Mouse (Mus musculus) lung, postnatal 4 days (tissue): ENCODE results near the gene Ccnb2.

ENCODE experiments used
- DNase-seq, 2 experiments: peaks; one replicate each; pipeline ENCODE4 v3.0.0; 2021

Ccnb2 gene

DNA sequence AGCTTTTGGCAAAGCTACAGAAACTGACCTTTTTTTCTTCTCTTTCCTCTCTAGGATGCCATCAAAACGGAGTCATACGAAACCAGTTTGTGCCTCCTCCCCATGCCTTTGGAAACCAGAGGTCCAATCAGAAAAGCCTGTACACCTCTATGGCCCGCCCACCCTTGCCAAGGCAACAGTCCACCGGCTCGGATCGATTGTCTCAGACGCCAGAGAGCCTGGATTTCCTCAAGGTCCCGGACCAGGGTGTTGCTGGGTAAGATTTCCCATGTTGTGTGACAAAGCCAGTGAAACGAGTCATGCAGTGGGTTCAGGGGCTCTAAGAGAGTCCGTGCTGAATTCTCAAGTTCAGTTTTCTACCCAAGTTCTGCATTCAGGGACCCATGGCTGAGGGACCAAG is 37.6 kb downstream of the Ccnb2 start:
- no peak for DNase-seq

DNA sequence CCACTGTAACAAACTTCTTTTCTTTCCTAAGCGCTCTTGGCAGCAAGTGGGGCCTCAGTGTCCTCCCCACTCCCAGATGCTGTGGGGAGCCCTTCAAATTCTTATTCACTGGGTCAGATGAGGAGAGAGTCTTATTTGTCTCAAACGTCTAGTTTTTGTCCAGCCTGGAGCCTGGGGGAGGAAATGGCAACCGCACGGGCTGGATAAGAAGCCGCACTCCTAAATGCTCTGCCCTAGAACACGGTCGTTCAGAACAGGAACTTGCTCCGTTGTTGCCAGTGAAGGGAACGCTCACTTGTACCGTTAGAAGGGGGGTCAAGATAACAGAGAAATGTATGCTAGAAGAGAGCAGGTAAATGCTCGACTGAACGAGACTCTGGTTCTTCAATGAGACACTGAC is 39.3 kb downstream of the Ccnb2 start:
- no peak for DNase-seq

DNA sequence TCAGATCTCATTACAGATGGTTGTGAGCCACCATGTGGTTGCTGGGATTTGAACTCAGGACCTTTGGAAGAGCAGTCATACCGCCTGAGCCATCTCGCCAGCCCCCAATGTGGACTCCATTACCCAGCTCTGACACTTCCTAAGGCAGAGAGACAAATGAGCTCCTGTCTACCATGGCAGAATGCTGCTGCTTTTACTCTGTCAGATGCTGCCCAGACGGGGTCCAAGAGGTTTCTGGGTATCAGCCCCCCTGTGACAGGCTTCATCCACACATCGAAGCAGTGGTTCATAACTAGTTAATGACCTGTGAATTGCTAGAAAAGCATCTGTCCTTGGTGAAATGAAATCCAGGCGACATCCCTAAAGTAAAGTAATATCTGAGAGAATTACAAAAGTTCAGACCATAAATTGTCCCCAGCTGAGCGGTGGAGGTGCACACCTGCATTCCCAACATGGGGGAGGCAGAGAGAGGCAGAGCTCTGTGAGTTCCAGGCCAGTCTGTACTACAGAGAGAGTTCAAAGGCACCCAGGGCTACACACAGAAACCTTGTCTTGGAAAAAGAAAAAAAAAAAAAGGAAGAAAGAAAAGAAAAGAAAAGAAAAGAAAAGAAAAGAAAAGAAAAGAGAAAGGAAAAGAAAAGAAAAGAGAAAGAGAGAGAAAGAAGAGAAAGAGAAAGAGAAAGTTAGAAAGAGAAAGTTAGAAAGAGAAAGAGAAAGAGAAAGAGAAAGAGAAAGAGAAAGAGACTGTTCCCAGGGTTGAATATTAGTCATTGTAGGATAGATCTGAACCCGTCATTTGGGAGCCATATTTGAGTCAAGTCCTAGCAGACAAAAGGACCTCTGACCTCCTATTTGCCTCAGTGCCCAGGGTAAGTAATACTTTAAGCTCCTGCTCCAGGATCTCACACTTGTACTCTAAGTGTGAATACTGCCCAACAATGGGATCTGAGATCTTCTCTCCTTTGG is 41.6 kb downstream of the Ccnb2 start:
- DNase-seq, result no peak

DNA sequence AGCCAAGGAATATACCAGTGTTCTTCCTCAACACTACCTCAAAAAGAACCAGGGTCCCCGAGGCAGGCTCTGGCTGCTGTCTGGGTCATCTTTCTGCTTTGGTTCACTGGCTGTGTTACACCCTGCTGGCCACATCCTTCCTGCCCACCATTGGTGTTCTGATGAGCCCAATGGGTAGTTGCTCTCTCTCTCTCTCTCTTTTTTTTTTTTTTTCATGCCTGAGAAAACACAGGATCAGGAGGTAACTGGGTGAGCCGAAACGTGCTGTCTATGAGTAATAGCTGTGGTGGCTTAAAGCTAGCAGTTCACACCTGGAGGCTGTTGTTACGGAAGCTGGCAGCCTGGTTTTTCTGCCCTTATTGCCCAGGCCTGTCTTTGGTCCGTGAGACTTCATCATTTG is 49.7 kb downstream of the Ccnb2 start:
- DNase-seq, result no peak

DNA sequence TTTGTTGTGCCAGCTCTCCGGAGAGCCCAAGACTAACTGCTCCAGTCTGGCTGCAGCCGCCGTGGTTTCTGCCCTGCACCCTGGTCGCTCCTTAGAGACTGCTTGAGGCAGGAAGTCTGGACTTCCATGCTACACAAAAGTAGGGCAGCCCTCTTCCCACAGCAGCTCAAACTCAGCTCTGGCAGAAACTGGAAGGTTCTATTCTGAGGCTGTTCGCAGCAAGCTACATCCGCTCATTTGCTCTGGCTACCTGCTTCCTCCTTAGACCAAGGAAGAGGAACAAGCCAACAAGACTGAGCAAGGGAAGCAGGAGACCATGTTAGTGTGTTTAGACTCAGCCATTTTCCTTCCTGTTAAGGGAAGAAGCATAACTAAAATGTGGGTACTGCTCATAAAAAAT is 54.4 kb downstream of the Ccnb2 start:
- no peak for DNase-seq

DNA sequence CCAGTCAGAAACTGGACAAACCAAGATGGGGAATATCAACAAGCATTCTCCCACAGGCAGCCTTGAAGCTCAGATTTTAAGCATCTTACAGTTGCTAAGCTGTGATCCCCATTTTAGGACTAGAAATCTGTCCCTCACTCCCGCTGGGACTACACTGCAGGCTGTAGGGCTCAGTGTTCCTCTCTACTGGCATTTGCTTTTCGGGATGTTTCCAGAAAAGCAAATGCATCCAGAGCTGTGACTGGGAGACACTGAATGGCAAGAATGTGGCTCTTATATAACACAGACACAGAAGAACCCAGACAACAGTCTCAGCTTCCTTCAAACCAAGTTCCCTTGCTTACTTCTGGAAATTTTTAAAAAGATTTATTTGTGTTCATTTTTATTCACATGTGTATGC is 55.4 kb downstream of the Ccnb2 start:
- DNase-seq, result no peak

DNA sequence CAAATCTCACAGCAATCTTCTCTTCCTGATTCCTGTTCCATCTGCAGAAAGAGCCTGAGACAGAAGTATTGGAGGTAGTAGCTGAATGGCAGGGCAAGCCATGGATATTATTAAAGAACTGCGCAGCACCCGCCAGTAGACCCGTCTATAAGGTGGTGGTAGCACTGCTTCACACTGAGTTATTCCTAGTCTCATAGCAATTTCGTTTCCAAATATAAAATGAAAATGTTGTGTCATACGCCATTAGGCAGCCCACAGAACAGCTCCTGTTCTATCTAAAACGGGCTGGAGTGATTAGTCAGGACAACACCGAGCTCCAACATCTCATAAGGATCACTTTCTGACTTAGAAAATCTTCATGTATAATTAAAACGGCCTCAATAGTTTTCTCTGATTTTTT is 56.6 kb downstream of the Ccnb2 start:
- DNase-seq, result no peak

DNA sequence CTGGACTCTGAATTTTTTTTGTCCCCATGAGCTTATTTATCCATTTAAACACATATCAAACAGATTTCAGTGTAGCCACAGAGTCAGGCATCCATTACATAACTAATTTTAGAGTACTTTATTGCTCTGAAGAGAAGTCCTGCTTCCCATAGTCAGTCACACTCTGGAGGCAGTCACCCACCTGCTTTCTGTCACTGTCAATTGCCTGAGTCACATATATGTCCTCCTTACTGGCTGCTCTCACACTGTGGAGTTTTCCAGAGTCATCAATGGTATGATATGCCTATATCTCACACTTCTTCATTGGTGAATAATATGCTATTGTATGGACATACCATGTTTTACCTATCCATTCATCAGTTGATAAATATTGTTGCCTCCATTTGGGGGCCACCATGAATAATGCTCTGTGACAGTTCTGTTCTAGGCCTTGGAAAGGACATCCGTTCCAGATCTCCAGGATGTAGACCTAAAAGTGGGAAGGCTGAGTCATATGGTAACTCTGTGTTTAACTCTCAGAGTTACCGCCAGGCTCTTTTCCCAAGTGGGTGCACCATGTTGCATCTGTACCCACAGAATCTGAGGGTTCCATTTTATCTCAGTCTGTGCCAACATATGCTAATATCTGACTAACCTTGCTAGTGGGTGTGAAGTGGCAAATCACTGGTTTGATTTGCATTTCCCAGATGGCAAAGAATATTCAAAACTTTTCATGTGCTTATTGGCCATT is 61.8 kb downstream of the Ccnb2 start:
- DNase-seq, result no peak
